Mouse (Mus musculus) liver, embryonic 14.5 days (tissue): ENCODE results near the gene Hpcal1.

Source experiments
- CTCF ChIP-seq: IDR thresholded peaks from 2 replicates; pipeline ENCODE4 v1.5.1; 2016; ENCODE audit warnings: antibody characterized with exemption, low read depth, control low read depth
- EP300 ChIP-seq: IDR thresholded peaks from 2 replicates; pipeline ENCODE4 v1.6.1; 2016; ENCODE audit warnings: antibody characterized with exemption, low read depth

DNA sequence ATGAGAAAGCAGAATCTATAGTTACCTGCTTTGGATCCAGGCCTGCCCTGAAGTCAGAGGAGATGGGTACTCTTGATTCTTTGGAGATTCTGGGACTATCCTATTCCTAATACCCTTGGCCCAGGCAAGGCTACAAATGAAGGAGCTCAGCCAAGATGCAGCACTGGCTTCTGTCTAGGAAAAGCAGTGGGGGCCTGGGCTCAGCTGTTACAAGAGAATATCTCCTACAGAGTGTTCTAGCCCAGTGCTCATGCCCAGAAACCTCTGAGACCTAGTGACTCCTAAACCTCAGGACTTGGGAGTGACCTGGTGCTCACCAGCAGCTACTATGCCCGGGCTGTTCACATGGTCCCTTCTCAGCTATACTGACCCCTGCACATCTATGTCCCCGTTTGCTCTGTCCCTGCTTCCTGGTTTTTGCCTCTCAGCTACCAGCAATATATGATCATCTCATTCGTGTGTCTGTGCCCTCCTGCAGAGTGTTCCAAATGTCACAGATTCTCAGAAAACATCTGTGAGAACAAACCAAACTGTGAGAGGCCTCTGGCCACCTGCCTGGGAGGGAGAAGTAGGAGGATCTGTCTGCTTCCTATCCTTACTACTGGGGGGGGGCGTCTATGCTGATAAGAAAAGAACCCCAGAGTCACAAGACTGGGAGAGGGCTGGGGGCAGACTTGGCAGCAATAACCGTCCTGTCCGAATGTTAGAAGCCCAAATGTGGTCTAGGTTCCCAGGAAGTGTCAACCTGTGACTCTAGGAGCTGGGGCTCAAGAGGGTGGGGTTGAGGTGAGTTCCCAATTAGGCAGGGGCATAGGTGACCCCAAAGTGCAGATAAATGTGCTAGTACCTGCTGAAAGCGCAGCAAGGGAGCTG, 39.2 kb upstream of the Hpcal1 start:
- TF ChIP-seq CTCF: no peak
- no peak for TF ChIP-seq EP300
